Mouse (Mus musculus): Measurements from ENCODE around the gene Ociad2. TPM values are rescaled to one million over a fixed set of nuclear protein-coding genes. Genes with fewer than 3 reads are reported as not detected.

Gene Ociad2
- polyA plus RNA-seq, 1 experiment from 2014 or later = 22.5 TPM

DNA sequence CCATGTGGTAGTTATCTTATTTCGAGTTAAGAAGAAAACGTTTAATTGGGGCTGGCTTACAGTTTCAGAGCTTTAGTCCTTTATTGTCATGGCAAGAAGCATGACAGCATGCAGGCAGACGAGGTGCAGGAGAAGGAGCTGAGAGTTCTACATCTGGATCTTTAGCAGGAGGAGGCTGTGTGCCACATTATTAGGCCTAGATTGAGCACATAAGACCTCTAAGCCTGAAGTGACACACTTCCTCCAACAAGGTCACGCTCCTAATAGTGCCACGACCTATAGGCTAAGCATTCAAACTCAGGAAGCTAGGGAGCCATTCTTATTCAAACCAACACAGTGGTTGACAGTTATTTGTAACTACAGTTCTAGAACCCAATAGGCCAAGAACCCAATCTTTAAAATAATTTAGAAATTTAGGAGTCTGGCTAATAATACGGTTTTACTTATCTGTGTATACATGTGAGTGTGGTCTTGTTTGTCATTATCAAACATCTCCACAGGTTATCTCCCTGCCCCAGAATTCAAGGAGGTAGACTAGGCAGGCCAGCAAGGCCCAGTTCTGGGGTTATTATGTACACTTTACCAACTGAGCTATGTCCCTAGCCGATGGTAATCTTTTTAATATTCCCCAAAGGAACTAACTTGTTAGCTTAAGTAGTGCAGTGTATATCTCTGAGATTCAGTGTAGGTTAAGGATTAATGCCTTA lies 39.1 kb downstream of the Ociad2 start:
- 90% methylated on average over 7 of the region's 7 CpGs for WGBS
- H3K4me2 ChIP-seq (ENCODE audit: low read depth, low read length) = no peak overlapping the region
- H3K4me1 ChIP-seq (ENCODE audit: control insufficient read depth, insufficient read depth, low read length) = no peaks in the 10 kb centered on the region
- no peaks in the 10 kb centered on the region for H3K9me3 ChIP-seq (ENCODE audit: control insufficient read depth, low read length)
- H3K36me3 ChIP-seq (ENCODE audit: control insufficient read depth, insufficient read depth, low read length) = peaks cover 44% of the 10 kb centered on the region
- no peak for ATAC-seq (ENCODE audit: low read depth)
- no peaks in the 10 kb centered on the region for H3K27me3 ChIP-seq (ENCODE audit: control insufficient read depth, insufficient read depth, low read length)
- H3K27ac ChIP-seq (ENCODE audit: low read depth, low read length) = no peak overlapping the region
- no peak overlapping the region for H3K9ac ChIP-seq (replicated peaks; ENCODE audit: low read depth, low read length)
- H3K4me3 ChIP-seq (ENCODE audit: low read depth, low read length) = no peak overlapping the region

DNA sequence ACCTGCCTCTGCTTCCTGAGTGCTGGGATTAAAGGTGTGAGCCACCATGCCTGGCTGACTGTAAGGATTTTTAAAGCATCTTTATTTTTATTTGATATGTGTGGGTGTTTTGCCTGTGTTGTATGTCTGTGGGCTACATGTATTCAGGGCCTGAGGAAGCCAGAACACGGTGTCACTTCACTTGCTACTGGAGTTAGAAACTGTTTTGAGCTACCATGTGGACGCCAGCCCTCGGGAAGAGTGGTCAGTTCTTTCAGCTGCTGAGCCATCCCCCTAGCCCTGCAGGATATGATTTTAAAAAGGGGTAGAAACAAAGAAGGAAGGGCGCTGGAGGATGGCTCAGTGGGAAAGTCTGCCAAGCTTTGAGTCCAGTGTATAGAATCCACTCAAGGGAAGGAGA lies 44.9 kb downstream of the Ociad2 start:
- Histone ChIP-seq H3K4me2 (ENCODE audit: low read depth, low read length) (no peak overlapping the region), H3K36me3 (ENCODE audit: control insufficient read depth, insufficient read depth, low read length) (peaks cover 29% of the 10 kb centered on the region), H3K4me1 (ENCODE audit: control insufficient read depth, insufficient read depth, low read length) (peaks cover 7% of the 10 kb centered on the region; the same call in 1 of the 2 replicates), H3K4me3 (ENCODE audit: low read depth, low read length) (no peak overlapping the region), H3K9ac (replicated peaks; ENCODE audit: low read depth, low read length) (no peak overlapping the region), H3K9me3 (ENCODE audit: control insufficient read depth, low read length) (no peaks in the 10 kb centered on the region), H3K27me3 (ENCODE audit: control insufficient read depth, insufficient read depth, low read length) (no peaks in the 10 kb centered on the region), H3K27ac (ENCODE audit: low read depth, low read length) (no peak overlapping the region)
- WGBS = 87% methylated on average over 4 of the region's 4 CpGs
- no peak for ATAC-seq (ENCODE audit: low read depth)

GRCm38 (mm10) chr5:73295016-73295415 lies 45.8 kb downstream of the Ociad2 start:
- WGBS = 99% methylated on average over 7 of the region's 7 CpGs
- no peak for ATAC-seq (ENCODE audit: low read depth)

DNA sequence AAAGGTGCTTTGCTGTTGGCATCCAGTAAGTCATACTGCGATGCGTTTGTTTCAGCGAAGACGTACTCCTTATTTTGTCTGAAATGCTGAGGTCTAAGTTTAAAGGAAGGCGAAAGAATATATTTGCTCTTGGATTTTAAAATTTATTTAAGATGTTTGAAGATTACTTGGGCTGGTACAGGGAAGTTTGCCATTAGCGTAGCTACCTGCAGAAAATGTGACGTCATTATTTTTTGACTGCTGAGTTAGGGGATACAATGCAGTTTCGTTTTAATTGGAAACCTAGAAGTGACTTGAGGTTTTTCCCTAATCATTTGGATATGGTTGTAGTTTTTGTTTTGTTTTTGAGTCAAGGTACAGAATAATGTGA lies 47.4 kb downstream of the Ociad2 start:
- H3K4me1 ChIP-seq (ENCODE audit: control insufficient read depth, insufficient read depth, low read length) = peaks cover 7% of the 10 kb centered on the region; the same call in 1 of the 2 replicates
- peak overlapping the region; percentile 81 for H3K4me3 ChIP-seq (ENCODE audit: low read depth, low read length)
- ATAC-seq (ENCODE audit: low read depth) = no peak
- H3K27me3 ChIP-seq (ENCODE audit: control insufficient read depth, insufficient read depth, low read length) = no peaks in the 10 kb centered on the region
- H3K27ac ChIP-seq (ENCODE audit: low read depth, low read length) = peak overlapping the region; percentile 92; the same call in 1 of the 2 replicates
- H3K36me3 ChIP-seq (ENCODE audit: control insufficient read depth, insufficient read depth, low read length) = peaks cover 14% of the 10 kb centered on the region
- H3K4me2 ChIP-seq (ENCODE audit: low read depth, low read length) = peak overlapping the region; percentile 79
- no peaks in the 10 kb centered on the region for H3K9me3 ChIP-seq (ENCODE audit: control insufficient read depth, low read length)
- H3K9ac ChIP-seq (replicated peaks; ENCODE audit: low read depth, low read length) = peak overlapping the region; percentile 89
- 15% methylated on average over 8 of the region's 8 CpGs for WGBS

More at GRCm38 (mm10) chr5:73295016-73295415, 45.8 kb downstream of the Ociad2 start:
- H3K4me2 ChIP-seq (ENCODE audit: low read depth, low read length) = no peak overlapping the region
- H3K9me3 ChIP-seq (ENCODE audit: control insufficient read depth, low read length) = no peaks in the 10 kb centered on the region
- no peak overlapping the region for H3K4me3 ChIP-seq (ENCODE audit: low read depth, low read length)
- peaks cover 22% of the 10 kb centered on the region for H3K36me3 ChIP-seq (ENCODE audit: control insufficient read depth, insufficient read depth, low read length)
- peaks cover 7% of the 10 kb centered on the region; the same call in 1 of the 2 replicates for H3K4me1 ChIP-seq (ENCODE audit: control insufficient read depth, insufficient read depth, low read length)
- H3K9ac ChIP-seq (replicated peaks; ENCODE audit: low read depth, low read length) = no peak overlapping the region
- no peaks in the 10 kb centered on the region for H3K27me3 ChIP-seq (ENCODE audit: control insufficient read depth, insufficient read depth, low read length)
- no peak overlapping the region for H3K27ac ChIP-seq (ENCODE audit: low read depth, low read length)

DNA sequence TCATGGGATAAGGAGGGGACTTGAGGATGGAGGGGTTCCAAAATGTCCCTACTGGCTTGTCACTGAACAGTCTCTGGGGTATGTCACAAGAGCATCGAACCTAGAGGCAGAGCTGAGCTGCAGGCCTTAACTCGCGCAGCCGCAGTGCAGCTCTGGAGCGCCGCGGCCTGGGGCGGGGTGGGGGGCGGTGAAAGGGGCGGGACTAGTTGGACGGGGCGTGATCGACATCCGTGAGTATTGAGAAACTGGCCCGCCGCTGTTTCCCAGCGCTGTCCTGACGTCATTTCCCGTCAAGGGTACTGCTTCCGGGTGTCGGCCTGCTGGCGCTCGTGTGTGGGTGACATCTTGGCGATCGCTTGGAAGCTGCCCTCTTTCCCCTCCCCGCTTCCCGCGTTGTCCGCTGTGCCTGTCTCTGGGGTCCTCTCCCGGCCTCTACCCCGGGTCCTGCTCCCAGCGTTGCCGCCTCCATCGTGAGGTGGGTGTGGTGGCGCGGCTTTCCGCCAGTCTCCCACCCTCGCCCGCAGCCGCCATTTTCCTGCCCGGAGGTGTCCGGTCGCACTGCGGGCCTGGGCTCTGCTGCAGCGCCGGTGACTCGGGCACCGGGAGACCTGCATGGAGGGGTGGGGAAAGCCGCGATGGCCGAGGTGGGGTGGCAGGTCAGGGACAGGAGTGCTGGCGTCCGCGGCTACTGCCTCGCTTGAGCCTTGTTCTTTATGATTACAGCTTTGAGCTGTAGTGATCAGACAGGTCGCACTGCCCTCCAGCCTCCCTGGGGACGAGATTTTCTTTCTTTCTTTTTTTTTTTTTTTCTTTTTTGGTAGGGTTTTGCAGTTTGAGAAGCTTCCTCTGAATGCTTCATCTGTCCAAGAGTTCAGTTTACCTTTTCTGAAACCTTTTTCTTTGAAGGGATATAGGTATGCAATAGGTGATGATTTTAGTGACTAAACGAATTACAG lies 48.0 kb downstream of the Ociad2 start, which contains the start of gene Ociad1:
TSS of gene Ociad1 (plus strand) at position 283 of the 956 bp plus-strand sequence.
- H3K36me3 ChIP-seq (ENCODE audit: control insufficient read depth, insufficient read depth, low read length) = peaks cover 12% of the 10 kb centered on the region
- peaks cover 7% of the 10 kb centered on the region; the same call in 1 of the 2 replicates for H3K4me1 ChIP-seq (ENCODE audit: control insufficient read depth, insufficient read depth, low read length)
- H3K27ac ChIP-seq (ENCODE audit: low read depth, low read length) = peak within 1 kb of the TSS; percentile 92
- peak within 1 kb of the TSS; percentile 79 for H3K4me2 ChIP-seq (ENCODE audit: low read depth, low read length)
- peak; percentile 99 for ATAC-seq (ENCODE audit: low read depth)
- H3K27me3 ChIP-seq (ENCODE audit: control insufficient read depth, insufficient read depth, low read length) = no peaks in the 10 kb centered on the region
- under 1% methylated on average over 55 of the region's 58 CpGs for WGBS
- H3K9ac ChIP-seq (replicated peaks; ENCODE audit: low read depth, low read length) = peak within 1 kb of the TSS; percentile 89
- H3K4me3 ChIP-seq (ENCODE audit: low read depth, low read length) = peak within 1 kb of the TSS; percentile 81
- no peaks in the 10 kb centered on the region for H3K9me3 ChIP-seq (ENCODE audit: control insufficient read depth, low read length)

DNA sequence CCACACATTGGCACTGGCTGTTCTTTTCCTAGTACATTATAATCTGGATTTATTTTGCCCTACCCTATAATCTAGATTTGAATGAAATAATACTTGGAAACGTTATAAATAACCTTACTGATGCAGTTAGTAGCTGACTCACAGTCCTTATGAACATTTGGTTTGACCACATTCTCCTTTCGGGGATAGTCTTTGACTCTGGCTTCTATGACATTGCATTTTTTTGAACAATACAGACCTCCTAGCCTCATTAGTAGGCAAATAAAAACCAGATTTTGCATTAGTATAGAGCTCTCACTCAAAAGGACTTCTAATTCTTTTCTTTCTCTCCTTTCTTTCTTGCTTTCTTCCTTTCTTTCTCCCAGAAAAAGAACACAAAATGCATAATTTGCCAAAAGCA lies 50.9 kb downstream of the Ociad2 start:
- WGBS = 69% methylated on average over 2 of the region's 2 CpGs
- H3K36me3 ChIP-seq (ENCODE audit: control insufficient read depth, insufficient read depth, low read length) = peaks cover 1% of the 10 kb centered on the region
- no peak for ATAC-seq (ENCODE audit: low read depth)
- peaks cover 6% of the 10 kb centered on the region; the same call in 1 of the 2 replicates for H3K4me1 ChIP-seq (ENCODE audit: control insufficient read depth, insufficient read depth, low read length)
- H3K27me3 ChIP-seq (ENCODE audit: control insufficient read depth, insufficient read depth, low read length) = no peaks in the 10 kb centered on the region
- no peaks in the 10 kb centered on the region for H3K9me3 ChIP-seq (ENCODE audit: control insufficient read depth, low read length)
- no peak overlapping the region for H3K9ac ChIP-seq (replicated peaks; ENCODE audit: low read depth, low read length)
- no peak overlapping the region for H3K4me2 ChIP-seq (ENCODE audit: low read depth, low read length)
- no peak overlapping the region for H3K27ac ChIP-seq (ENCODE audit: low read depth, low read length)
- H3K4me3 ChIP-seq (ENCODE audit: low read depth, low read length) = no peak overlapping the region

DNA sequence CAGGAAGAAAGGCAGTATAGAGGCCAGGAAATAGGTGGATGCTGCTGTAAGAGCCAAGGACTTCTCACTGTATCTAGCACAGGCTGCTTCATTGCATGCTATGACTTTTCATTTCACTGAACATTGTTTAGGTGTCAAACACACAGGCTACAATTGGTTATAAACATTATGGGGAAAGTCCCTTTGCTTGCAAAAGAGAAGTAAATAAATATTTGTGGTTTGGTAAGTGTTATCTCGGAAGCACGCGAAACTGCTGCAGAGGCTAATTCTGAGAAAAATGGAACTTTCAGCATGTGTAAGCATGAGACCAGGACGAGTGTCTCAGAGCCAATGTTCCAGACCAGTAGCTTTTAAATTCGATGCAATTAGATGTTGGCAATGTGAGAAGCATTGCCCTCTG lies 54.2 kb downstream of the Ociad2 start:
- H3K9ac ChIP-seq (replicated peaks; ENCODE audit: low read depth, low read length) = no peak overlapping the region
- WGBS = 80% methylated on average over 5 of the region's 5 CpGs
- no peaks in the 10 kb centered on the region for H3K36me3 ChIP-seq (ENCODE audit: control insufficient read depth, insufficient read depth, low read length)
- H3K4me2 ChIP-seq (ENCODE audit: low read depth, low read length) = no peak overlapping the region
- no peaks in the 10 kb centered on the region for H3K4me1 ChIP-seq (ENCODE audit: control insufficient read depth, insufficient read depth, low read length)
- H3K9me3 ChIP-seq (ENCODE audit: control insufficient read depth, low read length) = no peaks in the 10 kb centered on the region
- no peak for ATAC-seq (ENCODE audit: low read depth)
- no peak overlapping the region for H3K4me3 ChIP-seq (ENCODE audit: low read depth, low read length)
- no peaks in the 10 kb centered on the region for H3K27me3 ChIP-seq (ENCODE audit: control insufficient read depth, insufficient read depth, low read length)
- H3K27ac ChIP-seq (ENCODE audit: low read depth, low read length) = no peak overlapping the region

- no peak overlapping the region for H3K27ac ChIP-seq (ENCODE audit: low read depth, low read length)
- H3K36me3 ChIP-seq (ENCODE audit: control insufficient read depth, insufficient read depth, low read length) = no peaks in the 10 kb centered on the region
- H3K4me2 ChIP-seq (ENCODE audit: low read depth, low read length) = no peak overlapping the region
- WGBS = 92% methylated on average over 3 of the region's 3 CpGs
- no peaks in the 10 kb centered on the region for H3K27me3 ChIP-seq (ENCODE audit: control insufficient read depth, insufficient read depth, low read length)
- H3K9me3 ChIP-seq (ENCODE audit: control insufficient read depth, low read length) = no peaks in the 10 kb centered on the region
- H3K4me3 ChIP-seq (ENCODE audit: low read depth, low read length) = no peak overlapping the region
- no peak for ATAC-seq (ENCODE audit: low read depth)
- H3K4me1 ChIP-seq (ENCODE audit: control insufficient read depth, insufficient read depth, low read length) = no peaks in the 10 kb centered on the region
- H3K9ac ChIP-seq (replicated peaks; ENCODE audit: low read depth, low read length) = no peak overlapping the region
These were observed 55.3 kb downstream of the Ociad2 start for GRCm38 (mm10) chr5:73285470-73285978.

All from neural tube, embryonic 14.5 days (tissue).